Mouse (Mus musculus) G1E (cell line): ENCODE measurements around the gene Mup5.

Source experiments
- CTCF ChIP-seq: IDR thresholded peaks from 2 replicates; pipeline ENCODE4 v1.5.1; 2012; ENCODE audit warnings: low read depth, low read length, inconsistent platforms, mixed read lengths
- GATA1 ChIP-seq: IDR thresholded peaks from 2 replicates; pipeline ENCODE4 v1.6.1; 2012; ENCODE audit warnings: borderline replicate concordance, low read length, inconsistent platforms, mixed read lengths
- POLR2AphosphoS5 ChIP-seq: IDR thresholded peaks from 2 replicates; pipeline ENCODE4 v1.6.1; 2012; ENCODE audit warnings: low read depth, low read length, inconsistent platforms; ENCODE audit not compliant: insufficient replicate concordance
- TAL1 ChIP-seq: conservative IDR thresholded peaks from 2 replicates; pipeline ENCODE4 v1.6.1; 2012; ENCODE audit warnings: low read depth, low read length, inconsistent platforms, mixed read lengths

- TF ChIP-seq CTCF = no peak
- no peak for TF ChIP-seq GATA1
- no peak for TF ChIP-seq POLR2AphosphoS5
- TF ChIP-seq TAL1 = no peak
These were observed 19.4 kb downstream of the Mup5 start for GRCm38 (mm10) chr4:61815602-61816001.
